Comparison of ENCODE assay signal across 9 mouse cellular contexts in genomic region chr11:107151809-107152208, GRCm38 (mm10). TPM values are rescaled to one million over a fixed set of nuclear protein-coding genes. Genes with fewer than 3 reads are reported as not detected.
DNase-seq lines count a peak whose midpoint lies in the region; ATAC-seq and TF ChIP-seq lines count a peak whose summit lies in the region.
"Had no signal": no experiment of that assay in that cellular context is flagged by ENCODE, and none has a peak within 500 bp of the region (broad histone marks: within the 10 kb centered on the region; RNA-seq: fewer than 3 reads in every experiment).

No protein-coding gene starts in this region.

- CTCF ChIA-PET in Patski (lab: Charles Lee): no interaction called here

- no peaks in the 10 kb centered on the region for H3K27me3 ChIP-seq in Patski
- H3K27me3 ChIP-seq: midbrain, embryonic 12.5 days had no signal

- TF ChIP-seq CTCF in layer of hippocampus, adult 2 months (conservative IDR thresholded peaks at IDR 0.05): peak; percentile 75
- TF ChIP-seq CTCF in Patski (IDR thresholded peaks at IDR 0.05): peak; percentile 54

- H3K4me3 ChIP-seq in layer of hippocampus, adult 2 months: no peak overlapping the region
- H3K4me3 ChIP-seq: midbrain, embryonic 12.5 days had no signal

- POLR2A ChIA-PET in Patski (lab: Charles Lee): no interaction called here

- DNase-seq in adrenal gland, postnatal 14 days: peak; percentile 34
- no peak for DNase-seq in adrenal gland, adult 8-10 months
- no peak for DNase-seq in layer of hippocampus, adult 2 months (ENCODE audit: low spot score in 2 of 2)
- DNase-seq in layer of hippocampus, adult 8-10 months (ENCODE audit: low spot score in 2 of 2): no peak
- DNase-seq in Patski (ENCODE audit: low read depth, low spot score): no peak
- DNase-seq in naive thymus-derived CD4-positive, alpha-beta T cell, adult 2 months (ENCODE audit: low read depth): peak; percentile 61
- no peak for DNase-seq in urinary bladder, adult 18-20 months (ENCODE audit: low spot score in 2 of 2)
- DNase-seq in layer of hippocampus, adult 18-20 months (ENCODE audit: low spot score in 2 of 2): no peak

- ATAC-seq in Patski: no peak

- in situ Hi-C loops in Patski (cut with MboI; ENCODE audit: low pct_unique_long_range_greater_than_20kb): no loop called here

- no peak overlapping the region for H3K27ac ChIP-seq in layer of hippocampus, adult 2 months
- H3K27ac ChIP-seq: midbrain, embryonic 12.5 days had no signal

RNA-seq across cellular contexts. Expression of gene Bptf, which starts 19.9 kb away (rescaled TPM):
- total RNA-seq in adrenal gland, postnatal 14 days (2021): 42.6 and 47.5 TPM in 2 replicates
- 10 to 100 TPM; 40.0 to 68.4 (median 51.1) TPM for total RNA-seq in adrenal gland, adult 8-10 months (2022)
- total RNA-seq in layer of hippocampus, adult 2 months (2021): 10 to 100 TPM; 69.3 to 76.2 TPM
- total RNA-seq in layer of hippocampus, adult 8-10 months (2022): 10 to 100 TPM; 65.3 to 83.4 (median 77.4) TPM
- 47.4 TPM for polyA plus RNA-seq in Patski (2021)
- 10 to 100 TPM; 71.7 to 74.0 TPM for total RNA-seq in layer of hippocampus, adult 18-20 months (2021)

RNA-seq across cellular contexts. Expression of gene Nol11, which starts 37.4 kb away (rescaled TPM):
- total RNA-seq in adrenal gland, postnatal 14 days (2021): 23.7 and 26.4 TPM in 2 replicates
- 10 to 100 TPM; 24.8 to 31.0 (median 28.6) TPM for total RNA-seq in adrenal gland, adult 8-10 months (2022)
- 10 to 100 TPM; 25.9 to 26.4 TPM for total RNA-seq in layer of hippocampus, adult 2 months (2021)
- total RNA-seq in layer of hippocampus, adult 8-10 months (2022): 10 to 100 TPM; 25.2 to 30.5 (median 27.1) TPM
- 34.3 TPM for polyA plus RNA-seq in Patski (2021)
- 10 to 100 TPM; 22.9 to 25.4 TPM for total RNA-seq in layer of hippocampus, adult 18-20 months (2021)

Comparison
In these comparisons a context has a peak if more than half of its experiments do, and no peak if none do; other contexts are left out.
1. DNase-seq: peak in adrenal gland, postnatal 14 days (single experiment) and naive thymus-derived CD4-positive, alpha-beta T cell, adult 2 months (single experiment); none in adrenal gland, adult 8-10 months (single experiment), layer of hippocampus, adult 2 months (0 of 2), layer of hippocampus, adult 8-10 months (0 of 2), Patski (single experiment), urinary bladder, adult 18-20 months (0 of 2) and layer of hippocampus, adult 18-20 months (0 of 2).